Mouse (Mus musculus): ENCODE data around the gene Adamtsl1.

Gene Adamtsl1

GRCm38 (mm10) chr4:85513792-85514191, at the start of gene Adamtsl1:
TSS of gene Adamtsl1 (plus strand) at chr4:85514172.
- no peak for DNase-seq (ENCODE audit: low read depth, low spot score)

GRCm38 (mm10) chr4:85483586-85483985, 30.4 kb upstream of the Adamtsl1 start:
- DNase-seq (ENCODE audit: low read depth, low spot score) = peak; percentile 42

GRCm38 (mm10) chr4:85486316-85486946, 27.5 kb upstream of the Adamtsl1 start:
- DNase-seq (ENCODE audit: low read depth, low spot score) = peak; percentile 65

- no peak for DNase-seq (ENCODE audit: low read depth, low spot score)
These were observed 8.3 kb upstream of the Adamtsl1 start for GRCm38 (mm10) chr4:85505718-85506117.

GRCm38 (mm10) chr4:85506976-85507375, 7.0 kb upstream of the Adamtsl1 start:
- no peak for DNase-seq (ENCODE audit: low read depth, low spot score)

- DNase-seq (ENCODE audit: low read depth, low spot score) = no peak
These were observed 6.5 kb upstream of the Adamtsl1 start for GRCm38 (mm10) chr4:85507491-85507890.

GRCm38 (mm10) chr4:85513288-85513687, 684 bp upstream of the Adamtsl1 start:
- DNase-seq (ENCODE audit: low read depth, low spot score) = no peak

GRCm38 (mm10) chr4:85514205-85514681, 271 bp downstream of the Adamtsl1 start:
- DNase-seq (ENCODE audit: low read depth, low spot score) = no peak

GRCm38 (mm10) chr4:85526966-85527566, 13.1 kb downstream of the Adamtsl1 start:
- DNase-seq (ENCODE audit: low read depth, low spot score) = no peak

- DNase-seq (ENCODE audit: low read depth, low spot score) = no peak
These were observed 15.9 kb downstream of the Adamtsl1 start for GRCm38 (mm10) chr4:85529852-85530251.

GRCm38 (mm10) chr4:85539677-85540076, 25.7 kb downstream of the Adamtsl1 start:
- DNase-seq (ENCODE audit: low read depth, low spot score) = no peak

- DNase-seq (ENCODE audit: low read depth, low spot score) = no peak
These were observed 29.2 kb downstream of the Adamtsl1 start for GRCm38 (mm10) chr4:85543221-85543620.

GRCm38 (mm10) chr4:85554696-85555095, 40.7 kb downstream of the Adamtsl1 start:
- no peak for DNase-seq (ENCODE audit: low read depth, low spot score)

- no peak for DNase-seq (ENCODE audit: low read depth, low spot score)
These were observed 45.8 kb downstream of the Adamtsl1 start for GRCm38 (mm10) chr4:85559753-85560152.

GRCm38 (mm10) chr4:85585426-85585825, 71.5 kb downstream of the Adamtsl1 start:
- no peak for DNase-seq (ENCODE audit: low read depth, low spot score)

- DNase-seq (ENCODE audit: low read depth, low spot score) = no peak
These were observed 75.0 kb downstream of the Adamtsl1 start for GRCm38 (mm10) chr4:85588928-85589327.

- no peak for DNase-seq (ENCODE audit: low read depth, low spot score)
These were observed 77.1 kb downstream of the Adamtsl1 start for GRCm38 (mm10) chr4:85591037-85591436.

- DNase-seq (ENCODE audit: low read depth, low spot score) = no peak
These were observed 80.2 kb downstream of the Adamtsl1 start for GRCm38 (mm10) chr4:85594159-85594558.

- DNase-seq (ENCODE audit: low read depth, low spot score) = no peak
These were observed 99.4 kb downstream of the Adamtsl1 start for GRCm38 (mm10) chr4:85613331-85613730.

GRCm38 (mm10) chr4:85618746-85619145, 104.8 kb downstream of the Adamtsl1 start:
- no peak for DNase-seq (ENCODE audit: low read depth, low spot score)

- DNase-seq (ENCODE audit: low read depth, low spot score) = no peak
These were observed 105.3 kb downstream of the Adamtsl1 start for GRCm38 (mm10) chr4:85619261-85619660.

GRCm38 (mm10) chr4:85629381-85629780, 115.4 kb downstream of the Adamtsl1 start:
- DNase-seq (ENCODE audit: low read depth, low spot score) = no peak

GRCm38 (mm10) chr4:85669271-85669670, 155.3 kb downstream of the Adamtsl1 start:
- DNase-seq (ENCODE audit: low read depth, low spot score) = no peak

Data from telencephalon, adult 2 months (tissue).